Mouse (Mus musculus) stomach, postnatal 0 days (tissue): ENCODE data around the gene Pycr1.

Experiments used
- CTCF ChIP-seq: IDR thresholded peaks from 2 replicates; pipeline ENCODE4 v1.5.1; 2016; ENCODE audit warnings: antibody characterized with exemption, low read depth, mild to moderate bottlenecking, moderate library complexity
- EP300 ChIP-seq: optimal IDR thresholded peaks from 2 replicates; pipeline ENCODE3; 2016; ENCODE audit warnings: antibody characterized with exemption

GRCm38 (mm10) chr11:120633520-120634343 lies 9.8 kb downstream of the Pycr1 start, which contains the start of gene Mafg:
- TF ChIP-seq CTCF (no peak), EP300 (no peak)
